Mouse (Mus musculus): ENCODE data around the gene Astn1. TPM values are rescaled to one million over a fixed set of nuclear protein-coding genes. Genes with fewer than 3 reads are reported as not detected.

The Astn1 gene
- total RNA-seq (2021), result 100 to 1,000 TPM; 173 to 178 TPM
- long read RNA-seq, full-length matches to known transcripts, result 53 of 98 reads
- long read RNA-seq, partial matches to known transcripts, result 21 of 98 reads
- long read RNA-seq, other reads (novel, unspliced or antisense), result 24 of 98 reads

DNA sequence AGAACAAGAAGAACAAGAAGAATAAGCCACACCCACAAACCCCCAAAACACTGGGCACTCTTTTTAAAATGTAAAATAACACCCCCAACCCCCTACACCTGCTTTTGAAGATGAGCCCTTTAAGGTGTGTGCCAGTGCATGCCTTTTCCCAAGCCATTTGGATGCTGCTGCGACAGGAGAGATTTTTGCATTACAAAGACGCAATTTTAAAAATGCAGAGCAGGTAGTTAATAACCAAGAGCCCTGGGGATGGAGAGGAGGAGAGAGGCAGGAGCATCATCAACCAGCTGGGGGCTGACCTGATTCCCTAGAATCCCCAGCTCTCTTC, at the start of gene Astn1:
Astn1 (plus strand) TSS at position 310 of the 328 bp plus-strand sequence.
- DNase-seq (ENCODE audit: low spot score in 2 of 2), result no peak

DNA sequence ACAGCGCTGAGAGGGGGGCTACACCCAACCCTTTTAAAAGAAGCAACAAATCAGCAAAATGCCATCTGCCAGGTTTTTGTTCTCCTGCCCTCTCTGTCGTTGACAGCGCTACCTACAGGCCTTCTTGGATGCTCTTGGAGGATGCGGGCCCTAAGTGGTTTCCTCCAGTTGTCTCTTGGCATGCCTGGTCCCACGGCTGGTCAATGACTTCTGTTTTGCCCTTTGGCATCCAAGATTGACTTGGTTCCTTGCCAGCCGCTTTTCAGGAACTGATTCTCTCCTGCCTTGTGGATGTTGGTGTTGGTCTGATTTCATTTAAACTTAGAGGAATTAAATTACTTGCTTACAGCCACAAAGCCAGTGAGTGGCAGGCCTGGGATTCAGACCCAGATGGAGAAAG, 38.7 kb upstream of the Astn1 start:
- peak in 1 of 2 experiments; percentile 34 for DNase-seq (ENCODE audit: low spot score in 2 of 2)

DNA sequence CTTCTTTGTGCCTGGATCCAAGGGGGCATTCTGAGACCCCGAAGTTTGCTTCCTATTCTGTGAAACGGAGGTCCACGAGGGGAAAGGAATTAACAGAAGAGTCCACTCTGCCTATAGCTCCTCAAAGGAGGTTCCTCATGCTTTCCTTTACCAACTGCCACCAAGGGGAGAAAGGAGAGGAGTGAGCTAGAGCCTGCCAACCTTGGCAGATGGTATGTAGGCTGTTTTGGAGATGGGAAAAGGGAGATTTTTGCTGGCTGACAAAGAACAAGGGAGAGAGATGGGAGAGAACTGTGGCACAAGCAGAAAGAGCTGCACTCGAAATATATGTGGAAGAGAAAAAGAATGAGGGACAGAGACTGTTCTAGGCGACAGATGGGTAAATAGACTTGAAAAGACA, 33.9 kb upstream of the Astn1 start:
- DNase-seq (ENCODE audit: low spot score in 2 of 2), result peak; percentile 71 to 79

DNA sequence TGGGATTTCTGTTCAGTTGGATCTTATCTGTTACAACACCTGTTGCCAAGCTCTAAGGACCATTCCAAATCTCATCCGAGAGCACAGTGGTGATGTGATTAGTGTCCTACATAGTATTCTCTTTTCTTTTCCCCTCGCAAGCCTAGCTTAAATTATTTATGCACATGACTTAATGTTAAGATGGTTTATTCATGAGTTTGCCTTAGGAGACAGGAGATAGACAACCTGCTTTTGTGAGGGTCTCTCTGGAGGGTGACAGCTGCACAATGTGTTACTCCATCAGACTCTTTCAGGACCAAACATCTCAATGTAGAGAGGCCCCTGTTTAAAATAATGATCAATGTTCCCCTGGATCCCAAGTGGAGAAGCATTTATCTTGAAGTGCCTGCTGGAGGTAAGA, 33.2 kb upstream of the Astn1 start:
- no peak for DNase-seq (ENCODE audit: low spot score in 2 of 2)

DNA sequence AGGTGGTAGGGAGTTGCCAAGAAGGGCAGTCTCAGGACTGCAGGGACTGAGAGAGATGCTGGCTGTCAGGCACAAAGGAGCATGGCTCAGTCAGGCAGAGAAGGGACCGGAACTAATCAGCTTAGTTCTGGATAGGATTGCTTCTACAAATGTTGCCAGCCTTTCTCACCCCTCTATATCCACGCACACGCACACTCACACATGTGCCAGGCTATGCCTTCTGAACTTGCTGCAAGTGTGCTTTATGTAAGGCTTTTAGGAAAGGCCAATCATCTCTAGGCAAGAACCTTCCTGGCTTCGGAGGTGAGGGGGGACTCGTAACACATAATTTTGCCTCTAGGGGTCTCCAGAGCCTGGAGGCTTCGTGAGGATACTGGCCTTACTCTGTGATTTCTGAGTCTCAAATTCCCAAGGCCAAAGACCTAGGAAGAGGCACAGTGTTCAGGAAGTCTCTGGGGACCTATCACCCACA, 18.8 kb upstream of the Astn1 start:
- peak in 1 of 2 experiments; percentile 39 for DNase-seq (ENCODE audit: low spot score in 2 of 2)

- DNase-seq (ENCODE audit: low spot score in 2 of 2), result no peak
Observed at GRCm38 (mm10) chr1:158353656-158354371, 8.3 kb upstream of the Astn1 start.

- DNase-seq (ENCODE audit: low spot score in 2 of 2), result peak; percentile 45 to 64
Observed at GRCm38 (mm10) chr1:158355177-158356050, 6.7 kb upstream of the Astn1 start.

DNA sequence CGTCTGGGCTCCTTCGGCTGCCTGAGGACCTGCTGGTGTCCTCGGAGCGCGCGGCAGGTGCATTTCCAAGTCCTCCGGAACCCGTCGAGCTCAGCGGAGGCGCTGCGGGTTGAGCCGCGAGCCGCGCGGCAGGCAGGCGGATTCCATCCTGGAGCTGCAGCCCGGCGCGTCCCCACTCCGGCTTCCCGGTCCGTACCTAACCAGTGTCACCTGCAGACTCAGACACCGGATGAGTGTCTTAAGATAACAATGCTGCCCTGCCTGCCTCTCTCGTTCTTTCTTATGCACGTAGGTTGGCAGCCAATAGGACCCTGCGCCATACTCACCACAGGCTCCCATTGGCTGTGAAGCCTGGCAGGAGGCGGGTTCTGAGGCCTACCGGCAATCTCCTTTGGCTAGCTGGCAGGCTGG, 6.0 kb upstream of the Astn1 start, which contains the start of gene Brinp2:
Brinp2 (minus strand) TSS at position 276 of the 411 bp plus-strand sequence.
- DNase-seq (ENCODE audit: low spot score in 2 of 2), result peak; percentile 92 to 97

DNA sequence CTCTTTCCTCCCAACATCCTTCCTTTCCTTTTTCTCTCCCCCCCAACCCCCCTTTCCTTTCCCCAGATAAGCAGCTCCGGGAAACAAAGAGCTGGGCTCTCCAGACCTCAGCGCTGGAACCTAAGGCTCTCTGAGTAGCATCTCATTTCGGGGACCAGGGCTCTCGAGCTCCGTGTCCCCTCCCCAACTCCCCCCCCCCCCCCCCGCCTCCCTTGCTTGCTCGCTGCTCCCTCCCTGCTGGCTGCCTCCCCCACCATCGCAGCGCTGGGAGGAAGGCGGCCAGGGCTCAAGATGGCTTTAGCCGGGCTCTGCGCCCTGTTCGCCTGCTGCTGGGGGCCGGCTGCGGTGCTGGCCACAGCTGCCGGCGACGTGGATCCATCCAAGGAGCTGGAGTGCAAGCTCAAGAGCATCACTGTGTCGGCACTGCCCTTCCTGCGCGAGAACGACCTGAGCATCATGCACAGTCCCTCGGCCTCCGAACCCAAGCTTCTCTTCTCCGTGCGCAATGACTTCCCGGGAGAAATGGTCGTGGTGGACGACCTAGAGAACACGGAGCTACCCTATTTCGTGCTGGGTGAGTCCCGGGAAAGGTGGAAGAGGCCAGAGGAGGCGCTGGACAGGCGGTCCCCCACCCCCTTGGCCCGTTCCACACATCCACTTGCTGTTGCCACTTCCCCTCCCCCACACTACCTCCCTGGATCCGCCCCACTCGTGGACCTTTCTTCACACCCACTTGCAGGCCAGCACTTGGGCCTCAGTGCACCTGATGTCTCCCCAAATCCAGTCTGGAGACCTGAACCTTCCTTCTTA, 424 bp downstream of the Astn1 start:
- no peak for DNase-seq (ENCODE audit: low spot score in 2 of 2)

- DNase-seq (ENCODE audit: low spot score in 2 of 2), result no peak
Observed at GRCm38 (mm10) chr1:158364461-158364860, 2.4 kb downstream of the Astn1 start.

DNA sequence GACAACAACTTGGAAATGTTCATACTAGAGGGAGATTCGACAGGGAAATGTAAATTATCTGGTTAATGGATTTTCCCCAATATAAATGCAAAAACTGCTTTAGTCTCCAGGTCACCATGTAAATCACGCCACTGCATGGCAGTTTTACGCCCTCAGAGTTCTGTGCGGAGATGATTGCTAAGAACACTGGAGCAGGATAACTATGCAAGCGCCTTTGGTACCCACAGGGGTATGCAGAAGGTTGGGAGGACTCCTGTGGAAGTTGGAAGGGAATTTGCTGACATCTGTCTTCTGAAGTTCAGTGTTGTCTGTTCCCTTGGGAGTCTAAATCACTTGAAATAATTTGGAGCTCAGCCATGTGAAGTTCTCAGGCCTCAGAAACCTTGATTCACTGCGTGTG, 20.2 kb downstream of the Astn1 start:
- DNase-seq (ENCODE audit: low spot score in 2 of 2), result no peak

DNA sequence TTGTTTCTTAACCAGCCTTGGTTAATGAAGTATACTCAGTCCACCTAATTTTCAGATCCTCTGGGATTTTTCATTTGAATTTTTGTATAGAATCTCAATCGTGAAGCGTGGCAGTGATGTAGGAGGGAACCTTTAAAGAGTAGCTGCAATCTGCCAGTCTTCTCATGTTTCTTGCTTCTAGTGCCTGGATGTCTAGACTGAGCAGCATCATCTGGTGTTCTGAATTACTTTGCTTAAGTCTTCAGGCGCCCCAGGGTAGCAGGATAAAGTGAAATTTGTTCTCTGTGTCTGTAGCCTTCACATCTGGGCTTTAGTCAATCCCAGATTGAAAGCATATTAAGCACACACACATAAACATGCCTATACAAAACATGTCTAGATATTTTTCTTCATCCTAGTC, 21.1 kb downstream of the Astn1 start:
- DNase-seq (ENCODE audit: low spot score in 2 of 2), result no peak

- DNase-seq (ENCODE audit: low spot score in 2 of 2), result no peak
Observed at GRCm38 (mm10) chr1:158385311-158385710, 23.2 kb downstream of the Astn1 start.

DNA sequence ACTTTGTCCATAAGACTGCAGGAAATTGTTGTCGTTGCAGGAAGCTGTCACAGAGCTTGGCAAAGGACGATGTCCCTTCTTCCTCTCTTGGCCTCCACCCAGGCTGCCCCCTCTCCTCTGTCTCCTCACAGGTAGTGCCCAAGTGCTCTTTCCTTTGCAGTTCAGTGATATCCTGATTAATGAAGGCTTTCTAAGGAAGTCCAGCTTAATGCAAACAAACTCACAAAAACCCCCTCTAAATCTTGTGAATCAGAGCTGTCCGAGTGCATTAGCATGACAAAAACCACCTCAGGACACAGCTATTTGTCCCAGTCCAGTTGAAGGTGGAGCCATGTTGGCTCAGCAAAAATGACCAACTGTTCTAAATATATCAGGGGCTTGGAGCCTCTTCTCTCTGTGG, 24.7 kb downstream of the Astn1 start:
- no peak for DNase-seq (ENCODE audit: low spot score in 2 of 2)

- DNase-seq (ENCODE audit: low spot score in 2 of 2), result no peak
Observed at GRCm38 (mm10) chr1:158388995-158389394, 26.9 kb downstream of the Astn1 start.

GRCm38 (mm10) chr1:158390693-158391092, 28.6 kb downstream of the Astn1 start:
- DNase-seq (ENCODE audit: low spot score in 2 of 2), result no peak

DNA sequence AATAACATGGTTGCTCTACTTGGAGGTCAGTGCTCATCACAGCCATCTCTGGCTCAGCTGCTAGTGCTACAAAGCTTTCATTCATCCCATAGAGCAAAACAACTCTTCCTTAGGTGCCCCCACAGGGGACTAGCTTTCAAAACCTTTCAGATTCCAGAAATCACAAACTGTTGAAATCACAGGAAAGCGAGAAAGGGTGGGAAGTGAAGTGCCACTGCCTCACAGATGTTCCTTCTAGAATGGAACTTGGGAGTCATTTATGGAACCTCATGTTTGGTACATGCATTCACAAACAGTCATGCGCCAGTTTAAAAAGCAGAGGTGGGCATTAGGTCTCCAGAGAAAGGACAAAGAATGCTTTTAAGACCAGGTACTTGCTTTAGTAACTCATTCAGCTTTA, 35.0 kb downstream of the Astn1 start:
- DNase-seq (ENCODE audit: low spot score in 2 of 2), result no peak

DNA sequence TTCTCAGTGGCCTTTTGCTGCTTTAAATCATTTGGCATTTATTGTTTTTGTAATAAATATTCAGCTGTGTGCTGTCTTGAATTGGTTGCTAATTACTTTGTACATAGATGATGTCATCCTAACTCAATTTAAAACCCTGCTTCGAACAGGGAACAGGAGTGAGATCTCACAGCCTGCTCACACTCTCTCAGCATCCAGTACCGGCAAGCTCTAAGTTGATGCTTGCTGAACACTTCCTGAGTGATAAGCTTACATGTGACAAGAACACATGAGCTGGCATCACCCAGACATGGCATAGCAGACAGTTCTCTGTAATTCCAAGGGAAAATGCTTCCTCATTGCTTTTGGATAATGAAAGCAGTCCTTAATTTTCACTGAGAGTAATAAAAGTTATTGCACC, 38.8 kb downstream of the Astn1 start:
- DNase-seq (ENCODE audit: low spot score in 2 of 2), result no peak

GRCm38 (mm10) chr1:158405899-158406769, 44.1 kb downstream of the Astn1 start:
- DNase-seq (ENCODE audit: low spot score in 2 of 2), result no peak

DNA sequence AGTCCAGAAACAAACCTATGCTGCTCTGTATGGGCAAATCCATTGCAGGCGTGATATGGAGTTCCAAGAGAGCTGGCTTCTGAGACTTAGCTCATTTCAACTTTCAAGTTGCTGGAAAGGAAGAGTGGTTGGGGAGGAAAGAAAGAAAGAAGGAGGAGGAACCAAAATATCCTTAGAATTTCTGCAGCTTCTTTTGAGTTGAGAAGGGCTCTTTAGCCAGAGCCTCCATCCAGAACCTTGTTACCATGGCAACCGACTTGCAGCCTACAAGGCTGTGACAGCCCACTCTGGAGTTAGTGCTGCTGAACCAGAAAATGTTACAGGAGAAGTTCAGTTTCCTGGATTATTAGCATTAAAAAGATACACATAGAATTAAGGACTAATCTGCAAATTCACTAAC, 46.1 kb downstream of the Astn1 start:
- peak in 1 of 2 experiments; percentile 65 for DNase-seq (ENCODE audit: low spot score in 2 of 2)

Data from layer of hippocampus, adult 18-20 months (tissue).